10 mouse cellular contexts compared by ENCODE assay signal in the genomic region with DNA sequence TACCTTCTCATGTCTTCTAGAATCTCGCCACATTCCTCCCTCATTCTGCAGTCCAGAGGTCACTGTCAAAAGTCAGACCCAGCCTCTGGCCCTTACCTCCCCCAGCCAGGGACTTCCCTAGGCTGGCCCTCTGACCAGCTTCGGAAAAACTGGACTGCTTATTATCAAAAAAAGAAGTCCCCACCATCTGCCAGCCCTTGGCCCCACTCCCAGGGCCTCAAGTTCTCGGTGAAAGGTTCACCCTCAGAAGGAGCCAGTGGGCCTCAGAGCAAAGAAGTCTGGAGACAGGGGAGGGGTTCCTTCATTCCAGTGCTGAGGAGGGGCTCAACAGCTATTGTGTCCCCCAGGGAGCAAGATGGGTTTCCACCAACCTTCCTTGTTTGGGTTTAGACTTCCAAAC. TPM values are rescaled to one million over a fixed set of nuclear protein-coding genes. Genes with fewer than 3 reads are reported as not detected.
DNase-seq lines count a peak whose midpoint lies in the region; ATAC-seq and TF ChIP-seq lines count a peak whose summit lies in the region.
"Had no signal": no experiment of that assay in that cellular context is flagged by ENCODE, and none has a peak within 500 bp of the region (broad histone marks: within the 10 kb centered on the region; RNA-seq: fewer than 3 reads in every experiment).

No protein-coding gene starts in this region.

- 57% methylated on average over 3 of the region's 3 CpGs for WGBS in heart, embryonic 10.5 days
- 44% methylated on average over 3 of the region's 3 CpGs for WGBS in heart, embryonic 14.5 days
- WGBS in stomach, postnatal 0 days, result 48% methylated on average over 3 of the region's 3 CpGs

- no peaks in the 10 kb centered on the region for H3K36me3 ChIP-seq in heart, embryonic 10.5 days
- H3K36me3 ChIP-seq in heart, embryonic 14.5 days (ENCODE audit: control insufficient read depth, insufficient read depth, low read length), result no peaks in the 10 kb centered on the region
- H3K36me3 ChIP-seq in stomach, postnatal 0 days (ENCODE audit: control insufficient read depth, insufficient read depth, low read length), result no peaks in the 10 kb centered on the region
- H3K36me3 ChIP-seq: neural tube, embryonic 12.5 days had no signal

- intact Hi-C loops in heart, postnatal 36 days (cut with DNase I), result no loop called here

- DNase-seq in heart, embryonic 10.5 days (ENCODE audit: low spot score), result no peak
- DNase-seq in heart, postnatal 36 days, result no peak
- peak; percentile 44 for DNase-seq in ovary, postnatal 36 days (ENCODE audit: low spot score)
- no peak for DNase-seq in ovary, postnatal 14 days (ENCODE audit: low spot score)
- no peak for DNase-seq in stomach, postnatal 0 days (ENCODE audit: low spot score)
- no peak for DNase-seq in spleen, postnatal 10 days (ENCODE audit: low spot score in 2 of 2)
- DNase-seq: kidney, adult 18-20 months had no signal

- H3K4me2 ChIP-seq in heart, embryonic 14.5 days (ENCODE audit: low read length), result peak overlapping the region; percentile 55
- peak overlapping the region; percentile 6; the same call in 1 of the 2 replicates for H3K4me2 ChIP-seq in stomach, postnatal 0 days (replicated peaks; ENCODE audit: low read depth)
- H3K4me2 ChIP-seq: neural tube, embryonic 12.5 days had no signal

- H3K9me3 ChIP-seq in heart, embryonic 10.5 days, result no peaks in the 10 kb centered on the region
- no peaks in the 10 kb centered on the region for H3K9me3 ChIP-seq in heart, embryonic 14.5 days (ENCODE audit: control insufficient read depth, low read length)
- H3K9me3 ChIP-seq in stomach, postnatal 0 days (ENCODE audit: control insufficient read depth, low read length), result no peaks in the 10 kb centered on the region
- H3K9me3 ChIP-seq: neural tube, embryonic 12.5 days had no signal

- TF ChIP-seq CTCF in stomach, postnatal 0 days (IDR thresholded peaks at IDR 0.05; ENCODE audit: low read depth), result no peak

- no peak for TF ChIP-seq EP300 in stomach, postnatal 0 days (optimal IDR thresholded peaks at IDR 0.05)

- no peaks in the 10 kb centered on the region for H3K27me3 ChIP-seq in heart, embryonic 10.5 days (ENCODE audit: insufficient read depth, poor library complexity, severe bottlenecking)
- H3K27me3 ChIP-seq in heart, embryonic 14.5 days (ENCODE audit: control insufficient read depth, insufficient read depth, low read length), result no peaks in the 10 kb centered on the region
- no peaks in the 10 kb centered on the region for H3K27me3 ChIP-seq in stomach, postnatal 0 days (ENCODE audit: control insufficient read depth, insufficient read depth, low read length)
- H3K27me3 ChIP-seq: neural tube, embryonic 12.5 days; Patski had no signal

- no peak overlapping the region for H3K9ac ChIP-seq in heart, embryonic 14.5 days (ENCODE audit: low read length)
- no peak overlapping the region for H3K9ac ChIP-seq in stomach, postnatal 0 days (ENCODE audit: low read length)
- H3K9ac ChIP-seq: neural tube, embryonic 12.5 days had no signal

- no peak for ATAC-seq in heart, embryonic 14.5 days (ENCODE audit: insufficient number of reproducible peaks, insufficient read depth, low FRiP score, low read depth)
- ATAC-seq in stomach, postnatal 0 days (ENCODE audit: low FRiP score, low TSS enrichment), result no peak
- ATAC-seq: Patski had no signal

- peaks cover 35% of the 10 kb centered on the region for H3K4me1 ChIP-seq in heart, embryonic 10.5 days
- H3K4me1 ChIP-seq in heart, embryonic 14.5 days (ENCODE audit: control insufficient read depth in 2 of 2, insufficient read depth in 2 of 2, low read length in 2 of 2), result peaks cover 18 to 20% of the 10 kb centered on the region in 2 experiments
- H3K4me1 ChIP-seq in stomach, postnatal 0 days (replicated peaks; ENCODE audit: control insufficient read depth, insufficient read depth), result peaks cover 7% of the 10 kb centered on the region; the same call in 1 of the 2 replicates
- H3K4me1 ChIP-seq: neural tube, embryonic 12.5 days had no signal

- H3K4me3 ChIP-seq in heart, embryonic 10.5 days, result no peak overlapping the region
- H3K4me3 ChIP-seq in heart, embryonic 14.5 days (ENCODE audit: control insufficient read depth in 1 of 2, insufficient read depth in 1 of 2, low read depth in 1 of 2, low read length in 2 of 2), result no peak overlapping the region
- no peak overlapping the region for H3K4me3 ChIP-seq in stomach, postnatal 0 days (ENCODE audit: low read depth, low read length)
- H3K4me3 ChIP-seq: neural tube, embryonic 12.5 days had no signal

- H3K27ac ChIP-seq in heart, embryonic 10.5 days, result peak overlapping the region; percentile 67; the same call in 1 of the 2 replicates
- H3K27ac ChIP-seq in heart, embryonic 14.5 days (replicated peaks in 1 of 2; ENCODE audit: control insufficient read depth in 1 of 2, insufficient read depth in 1 of 2, low read depth in 2 of 2, low read length in 2 of 2), result peak overlapping the region in 1 of 2 experiments; percentile 46; a peak in 1 of 4 replicates
- peak overlapping the region; percentile 45; the same call in 1 of the 2 replicates for H3K27ac ChIP-seq in stomach, postnatal 0 days (replicated peaks)
- H3K27ac ChIP-seq: neural tube, embryonic 12.5 days had no signal

RNA-seq across cellular contexts. Expression of a gene that starts 0.8 kb away (rescaled TPM):
- 22.7 and 23.7 TPM in 2 replicates for polyA plus RNA-seq in heart, embryonic 10.5 days (2016; fragmentation: Nextera tagmentation; extraction: Ambion mirVana)
- total RNA-seq in heart, postnatal 36 days (2021), result 10 to 100 TPM; 29.2 to 29.4 TPM
- polyA plus RNA-seq in heart, embryonic 14.5 days (2014; fragmentation: Nextera tagmentation; extraction: Ambion mirVana), result 19.3 and 20.5 TPM in 2 replicates
- polyA plus RNA-seq in stomach, postnatal 0 days (2015; fragmentation: Nextera tagmentation; extraction: Ambion mirVana), result 14.7 and 15.5 TPM in 2 replicates

RNA-seq across cellular contexts. Expression of a gene that starts 59.7 kb away (rescaled TPM):
- polyA plus RNA-seq in heart, embryonic 10.5 days (2016; fragmentation: Nextera tagmentation; extraction: Ambion mirVana), result 1,153 and 1,643 TPM in 2 replicates
- total RNA-seq in heart, postnatal 36 days (2021), result 100 to 1,000 TPM; 189 to 218 TPM
- polyA plus RNA-seq in heart, embryonic 14.5 days (2014; fragmentation: Nextera tagmentation; extraction: Ambion mirVana), result 1,228 and 1,448 TPM in 2 replicates
- 185 and 206 TPM in 2 replicates for polyA plus RNA-seq in stomach, postnatal 0 days (2015; fragmentation: Nextera tagmentation; extraction: Ambion mirVana)
